Mouse (Mus musculus) E14TG2a.4 (cell line): ENCODE measurements around the gene Blmh.
"Not testable (repeated sequence)": the region's sequence is repeated elsewhere in the genome, so short reads cannot be mapped to it uniquely, and the experiment has no call there.

ENCODE experiments used
- H3K27me3 ChIP-seq: 2 replicates; pipeline ENCODE4 v1.6.1; 2014; ENCODE audit warnings: low read length, control low read depth; ENCODE audit not compliant: insufficient read depth
- H3K36me3 ChIP-seq: 2 replicates; pipeline ENCODE4 v1.6.1; 2014; ENCODE audit warnings: low read length, control low read depth; ENCODE audit not compliant: insufficient read depth
- H3K4me1 ChIP-seq: replicated peaks from 2 replicates; pipeline ENCODE4 v1.6.1; 2014; ENCODE audit warnings: low read depth, low read length, control low read depth
- H3K4me3 ChIP-seq: replicated peaks from 2 replicates; pipeline ENCODE4 v1.5.1; 2014; ENCODE audit warnings: mild to moderate bottlenecking, low read length
- H3K9me3 ChIP-seq: 2 replicates; pipeline ENCODE4 v1.6.1; 2014; ENCODE audit warnings: low read length, control low read depth
- CTCF ChIP-seq: conservative IDR thresholded peaks from 2 replicates; pipeline ENCODE4 v1.5.1; 2014; ENCODE audit warnings: low read length
- NANOG ChIP-seq: IDR thresholded peaks from 2 replicates; pipeline ENCODE4 v1.6.1; 2014; ENCODE audit warnings: borderline replicate concordance, low read length, mixed read lengths
- POU5F1 ChIP-seq: IDR thresholded peaks from 2 replicates; pipeline ENCODE4 v1.6.1; 2014; ENCODE audit warnings: low read length, borderline replicate concordance

The Blmh gene

GRCm38 (mm10) chr11:76911325-76912054 lies 13.1 kb upstream of the Blmh start:
- Histone ChIP-seq H3K27me3 (0 out of 2 replicates have a peak, but pooled peaks cover 6% of the 10 kb centered on the region), H3K36me3 (no peaks in the 10 kb centered on the region), H3K9me3 (no peaks in the 10 kb centered on the region), H3K4me1 (peaks cover 16% of the 10 kb centered on the region), H3K4me3 (no peak overlapping the region)
- TF ChIP-seq CTCF (no peak), NANOG (no peak), POU5F1 (no peak)

- H3K4me1 ChIP-seq = peaks cover 22% of the 10 kb centered on the region
- TF ChIP-seq CTCF = no peak
- no peak for TF ChIP-seq POU5F1
- TF ChIP-seq NANOG = no peak
- no peaks in the 10 kb centered on the region for H3K36me3 ChIP-seq
- no peaks in the 10 kb centered on the region for H3K9me3 ChIP-seq
- H3K27me3 ChIP-seq = 0 out of 2 replicates have a peak, but pooled peaks cover 6% of the 10 kb centered on the region
- H3K4me3 ChIP-seq = no peak overlapping the region
Observed at GRCm38 (mm10) chr11:76912055-76912395, 12.6 kb upstream of the Blmh start.

- TF ChIP-seq CTCF = no peak
- TF ChIP-seq POU5F1 = no peak
- H3K4me3 ChIP-seq = no peak overlapping the region
- 0 out of 2 replicates have a peak, but pooled peaks cover 6% of the 10 kb centered on the region for H3K27me3 ChIP-seq
- peaks cover 29% of the 10 kb centered on the region for H3K4me1 ChIP-seq
- H3K9me3 ChIP-seq = no peaks in the 10 kb centered on the region
- no peaks in the 10 kb centered on the region for H3K36me3 ChIP-seq
Observed at GRCm38 (mm10) chr11:76914366-76914765, 10.2 kb upstream of the Blmh start.

GRCm38 (mm10) chr11:76916539-76917229 lies 7.9 kb upstream of the Blmh start:
- H3K4me3 ChIP-seq = no peak overlapping the region
- 0 out of 2 replicates have a peak, but pooled peaks cover 3% of the 10 kb centered on the region for H3K27me3 ChIP-seq
- TF ChIP-seq NANOG = no peak
- TF ChIP-seq POU5F1 = no peak
- no peaks in the 10 kb centered on the region for H3K36me3 ChIP-seq
- peaks cover 38% of the 10 kb centered on the region for H3K4me1 ChIP-seq
- no peaks in the 10 kb centered on the region for H3K9me3 ChIP-seq

GRCm38 (mm10) chr11:76917230-76917548 lies 7.4 kb upstream of the Blmh start:
- no peak overlapping the region for H3K4me3 ChIP-seq
- no peaks in the 10 kb centered on the region for H3K36me3 ChIP-seq
- TF ChIP-seq NANOG (no peak), POU5F1 (no peak), CTCF (no peak)
- H3K4me1 ChIP-seq = peaks cover 38% of the 10 kb centered on the region
- H3K27me3 ChIP-seq = 0 out of 2 replicates have a peak, but pooled peaks cover 3% of the 10 kb centered on the region
- no peaks in the 10 kb centered on the region for H3K9me3 ChIP-seq

GRCm38 (mm10) chr11:76920607-76921006 lies 4.0 kb upstream of the Blmh start:
- TF ChIP-seq NANOG = no peak
- TF ChIP-seq POU5F1 = no peak
- TF ChIP-seq CTCF = no peak
- Histone ChIP-seq H3K4me3 (no peak overlapping the region), H3K4me1 (peaks cover 30% of the 10 kb centered on the region), H3K9me3 (no peaks in the 10 kb centered on the region), H3K36me3 (no peaks in the 10 kb centered on the region), H3K27me3 (peaks cover 3% of the 10 kb centered on the region; the same call in 1 of the 2 replicates)

- H3K27me3 ChIP-seq = peaks cover 12% of the 10 kb centered on the region
- H3K4me1 ChIP-seq, H3K9me3 ChIP-seq, H3K36me3 ChIP-seq, H3K4me3 ChIP-seq: not testable (repeated sequence)
Observed at GRCm38 (mm10) chr11:76928586-76928985, 4.0 kb downstream of the Blmh start.

- Histone ChIP-seq H3K9me3 (peaks cover 8% of the 10 kb centered on the region; the same call in 1 of the 2 replicates), H3K27me3 (no peaks in the 10 kb centered on the region), H3K36me3 (no peaks in the 10 kb centered on the region), H3K4me3 (no peak overlapping the region), H3K4me1 (no peaks in the 10 kb centered on the region)
- TF ChIP-seq CTCF = peak; percentile 61
- no peak for TF ChIP-seq NANOG
- TF ChIP-seq POU5F1 = no peak
Observed at GRCm38 (mm10) chr11:76933209-76933608, 8.6 kb downstream of the Blmh start.

GRCm38 (mm10) chr11:76936578-76936977 lies 12.0 kb downstream of the Blmh start:
- H3K9me3 ChIP-seq = peaks cover 5% of the 10 kb centered on the region; the same call in 1 of the 2 replicates
- TF ChIP-seq POU5F1 (no peak), CTCF (no peak), NANOG (no peak)

More at GRCm38 (mm10) chr11:76936578-76936977, 12.0 kb downstream of the Blmh start:
- no peak overlapping the region for H3K4me3 ChIP-seq
- no peaks in the 10 kb centered on the region for H3K36me3 ChIP-seq
- 0 out of 2 replicates have a peak, but pooled peaks cover 4% of the 10 kb centered on the region for H3K27me3 ChIP-seq
- no peaks in the 10 kb centered on the region for H3K4me1 ChIP-seq
